Mouse (Mus musculus): ENCODE results near the gene 4833439L19Rik.

GRCm38 (mm10) chr13:54501352-54501751, 63.9 kb downstream of the 4833439L19Rik start:
- TF ChIP-seq TAL1 (IDR thresholded peaks at IDR 0.05; ENCODE audit: low read length) (no peak), GATA1 (IDR thresholded peaks at IDR 0.05; ENCODE audit: low read length) (no peak)
